Mouse (Mus musculus) embryonic facial prominence, embryonic 14.5 days (tissue): ENCODE measurements at regions not wholly inside any gene's neighbourhood (a gene's known extent, or its start where the extent isn't known, plus 50 kb on each side); places are given as distances from the start of the nearest gene placed in this dataset.

Experiments used
- ATAC-seq: fragments of 200-750 bp; cut with Nextera tagmentation; 2 replicates; pipeline ENCODE4 v1.8.0; 2017; ENCODE audit warnings: low read depth, moderate number of reproducible peaks, moderate TSS enrichment
- DNase-seq: peaks from one replicate; pipeline ENCODE4 v3.0.0-alpha.2; 2015; ENCODE audit warnings: low spot score
- H3K27ac ChIP-seq: fragments of 300-500 bp; sonication (generic); replicated peaks from 2 replicates; pipeline ENCODE4 v1.5.1; 2014; ENCODE audit warnings: low read depth, mild to moderate bottlenecking, low read length, moderate library complexity
- H3K27me3 ChIP-seq: fragments of 300-500 bp; sonication (generic); replicated peaks from 2 replicates; pipeline ENCODE4 v1.6.1; 2014; ENCODE audit warnings: low read length; ENCODE audit not compliant: control insufficient read depth, insufficient read depth
- H3K36me3 ChIP-seq: fragments of 300-500 bp; sonication (generic); 2 replicates; pipeline ENCODE4 v1.6.1; 2014; ENCODE audit warnings: low read length, mixed read lengths; ENCODE audit not compliant: control insufficient read depth, insufficient read depth
- H3K4me1 ChIP-seq: fragments of 300-500 bp; sonication (generic); 2 replicates; pipeline ENCODE4 v1.6.1; 2014; ENCODE audit warnings: antibody characterized with exemption, low read length; ENCODE audit not compliant: control insufficient read depth, insufficient read depth
- H3K4me2 ChIP-seq: fragments of 300-500 bp; sonication (generic); 2 replicates; pipeline ENCODE4 v1.6.1; 2014; ENCODE audit warnings: low read depth, mild to moderate bottlenecking, low read length, moderate library complexity, mixed read lengths
- H3K4me3 ChIP-seq: fragments of 300-500 bp; sonication (generic); 2 replicates; pipeline ENCODE4 v1.5.1; 2014; ENCODE audit warnings: low read depth, mild to moderate bottlenecking, low read length
- H3K9ac ChIP-seq: fragments of 300-500 bp; sonication (generic); 2 replicates; pipeline ENCODE4 v1.6.1; 2014; ENCODE audit warnings: low read depth, mild to moderate bottlenecking, low read length, moderate library complexity, mixed read lengths
- H3K9me3 ChIP-seq: fragments of 300-500 bp; sonication (generic); 2 replicates; pipeline ENCODE4 v1.6.1; 2016; ENCODE audit warnings: low read length; ENCODE audit not compliant: control insufficient read depth
- WGBS: fragments of 180-500 bp; shearing (Covaris S2); extraction: QIAGEN DNeasy Blood & Tissue Kit; methylation state at CpG from one replicate; pipeline ENCODE4 v1.1.7; 2014; 5-methylcytosine and 5-hydroxymethylcytosine counted together

- Histone ChIP-seq H3K27me3 (no peaks in the 10 kb centered on the region), H3K9me3 (no peaks in the 10 kb centered on the region), H3K36me3 (no peaks in the 10 kb centered on the region), H3K27ac (no peak overlapping the region), H3K4me3 (no peak overlapping the region), H3K4me2 (no peak overlapping the region), H3K9ac (no peak overlapping the region), H3K4me1 (no peaks in the 10 kb centered on the region)
- DNase-seq (peak; percentile 17), ATAC-seq (no peak)
- WGBS: 72% methylated on average over 7 of the region's 7 CpGs
Measured at GRCm38 (mm10) chr1:69357548-69357947, 249.7 kb upstream of the Erbb4 start.

- ATAC-seq: no peak
- no peak for DNase-seq
- H3K4me1 ChIP-seq: no peaks in the 10 kb centered on the region
Measured at GRCm38 (mm10) chr1:69350417-69350816, 242.6 kb upstream of the Erbb4 start.

GRCm38 (mm10) chr1:69349826-69350225, 242.0 kb upstream of the Erbb4 start:
- no peak overlapping the region for H3K4me2 ChIP-seq
- no peaks in the 10 kb centered on the region for H3K9me3 ChIP-seq
- H3K9ac ChIP-seq: no peak overlapping the region
- H3K4me3 ChIP-seq: no peak overlapping the region
- ATAC-seq: no peak
- no peaks in the 10 kb centered on the region for H3K4me1 ChIP-seq
- no peak for DNase-seq
- 85% methylated on average over 6 of the region's 6 CpGs for WGBS
- H3K36me3 ChIP-seq: no peaks in the 10 kb centered on the region
- no peaks in the 10 kb centered on the region for H3K27me3 ChIP-seq
- H3K27ac ChIP-seq: no peak overlapping the region

More at GRCm38 (mm10) chr1:69350417-69350816, 242.6 kb upstream of the Erbb4 start:
- Histone ChIP-seq H3K4me3 (no peak overlapping the region), H3K27ac (no peak overlapping the region), H3K9me3 (no peaks in the 10 kb centered on the region), H3K9ac (no peak overlapping the region), H3K36me3 (no peaks in the 10 kb centered on the region), H3K27me3 (no peaks in the 10 kb centered on the region), H3K4me2 (no peak overlapping the region)
- 91% methylated on average over 2 of the region's 2 CpGs for WGBS

- no peaks in the 10 kb centered on the region for H3K4me1 ChIP-seq
- 85% methylated on average over 4 of the region's 4 CpGs for WGBS
- H3K36me3 ChIP-seq: no peaks in the 10 kb centered on the region
- H3K27ac ChIP-seq: no peak overlapping the region
- H3K9me3 ChIP-seq: no peaks in the 10 kb centered on the region
- ATAC-seq: no peak
- no peak overlapping the region for H3K9ac ChIP-seq
- no peak for DNase-seq
- H3K4me3 ChIP-seq: no peak overlapping the region
- H3K4me2 ChIP-seq: no peak overlapping the region
- H3K27me3 ChIP-seq: no peaks in the 10 kb centered on the region
Measured at GRCm38 (mm10) chr1:69342100-69342499, 234.2 kb upstream of the Erbb4 start.

GRCm38 (mm10) chr1:69340481-69340880, 232.6 kb upstream of the Erbb4 start:
- Histone ChIP-seq H3K4me2 (no peak overlapping the region), H3K4me3 (no peak overlapping the region), H3K9me3 (no peaks in the 10 kb centered on the region), H3K27me3 (no peaks in the 10 kb centered on the region), H3K4me1 (no peaks in the 10 kb centered on the region), H3K27ac (no peak overlapping the region), H3K9ac (no peak overlapping the region), H3K36me3 (no peaks in the 10 kb centered on the region)
- WGBS: 70% methylated on average over 4 of the region's 4 CpGs
- ATAC-seq: no peak
- DNase-seq: peak; percentile 12

- ATAC-seq (peak; percentile 93), DNase-seq (peak; percentile 86)
- H3K9ac ChIP-seq: no peak overlapping the region
- no peaks in the 10 kb centered on the region for H3K27me3 ChIP-seq
- H3K4me3 ChIP-seq: no peak overlapping the region
- 42% methylated on average over 11 of the region's 11 CpGs for WGBS
- no peaks in the 10 kb centered on the region for H3K9me3 ChIP-seq
- no peaks in the 10 kb centered on the region for H3K36me3 ChIP-seq
- peak overlapping the region; percentile 28; the same call in 1 of the 2 replicates for H3K4me2 ChIP-seq
- peak overlapping the region; percentile 52; the same call in 1 of the 2 replicates for H3K27ac ChIP-seq
- no peaks in the 10 kb centered on the region for H3K4me1 ChIP-seq
Measured at GRCm38 (mm10) chr1:69331418-69332254, 223.8 kb upstream of the Erbb4 start.

- ATAC-seq (no peak), DNase-seq (no peak)
- no peak overlapping the region for H3K4me2 ChIP-seq
- no peak overlapping the region for H3K4me3 ChIP-seq
- 74% methylated on average over 3 of the region's 3 CpGs for WGBS
- no peak overlapping the region for H3K27ac ChIP-seq
- no peaks in the 10 kb centered on the region for H3K36me3 ChIP-seq
- H3K9ac ChIP-seq: no peak overlapping the region
- no peaks in the 10 kb centered on the region for H3K9me3 ChIP-seq
- no peaks in the 10 kb centered on the region for H3K4me1 ChIP-seq
- no peaks in the 10 kb centered on the region for H3K27me3 ChIP-seq
Measured at GRCm38 (mm10) chr1:69329399-69329798, 221.5 kb upstream of the Erbb4 start.

GRCm38 (mm10) chr1:69326711-69327110, 218.9 kb upstream of the Erbb4 start:
- Histone ChIP-seq H3K9me3 (no peaks in the 10 kb centered on the region), H3K4me2 (no peak overlapping the region), H3K4me3 (no peak overlapping the region), H3K36me3 (no peaks in the 10 kb centered on the region), H3K4me1 (no peaks in the 10 kb centered on the region), H3K27me3 (no peaks in the 10 kb centered on the region), H3K9ac (no peak overlapping the region), H3K27ac (no peak overlapping the region)
- no peak for DNase-seq
- no peak for ATAC-seq
- 84% methylated on average over 8 of the region's 8 CpGs for WGBS

GRCm38 (mm10) chr1:69319526-69319925, 211.7 kb upstream of the Erbb4 start:
- no peak overlapping the region for H3K4me2 ChIP-seq
- no peak overlapping the region for H3K27ac ChIP-seq
- H3K4me3 ChIP-seq: no peak overlapping the region
- no peaks in the 10 kb centered on the region for H3K36me3 ChIP-seq
- H3K27me3 ChIP-seq: no peaks in the 10 kb centered on the region
- ATAC-seq (no peak), DNase-seq (peak; percentile 62)
- no peaks in the 10 kb centered on the region for H3K9me3 ChIP-seq
- WGBS: 43% methylated on average over 3 of the region's 3 CpGs
- no peaks in the 10 kb centered on the region for H3K4me1 ChIP-seq
- H3K9ac ChIP-seq: no peak overlapping the region
